Mouse (Mus musculus) liver, embryonic 14.5 days (tissue): ENCODE results near the gene Ppp2r5d. TPM values are rescaled to one million over a fixed set of nuclear protein-coding genes. Genes with fewer than 3 reads are reported as not detected.

Source experiments
- ATAC-seq: fragments of 200-750 bp; cut with Nextera tagmentation; 2 replicates; pipeline ENCODE4 v1.8.0; 2017; ENCODE audit warnings: moderate number of reproducible peaks, mild to moderate bottlenecking, moderate library complexity; ENCODE audit not compliant: insufficient read depth
- DNase-seq, 3 experiments: peaks; one replicate each; pipeline ENCODE4 v3.0.0-alpha.2; 2012 to 2013; ENCODE audit warnings: low read depth in 3 of 3, low spot score in 3 of 3
- H3K27ac ChIP-seq: fragments of 300-500 bp; sonication (generic); 2 replicates; pipeline ENCODE4 v1.5.1; 2014; ENCODE audit warnings: moderate library complexity, mild to moderate bottlenecking, control low read depth, inconsistent platforms
- H3K27me3 ChIP-seq: fragments of 300-500 bp; sonication (generic); 2 replicates; pipeline ENCODE4 v1.6.1; 2014; ENCODE audit warnings: mild to moderate bottlenecking, low read length, moderate library complexity; ENCODE audit not compliant: control insufficient read depth, insufficient read depth
- H3K36me3 ChIP-seq: fragments of 300-500 bp; sonication (generic); replicated peaks from 2 replicates; pipeline ENCODE4 v1.6.1; 2014; ENCODE audit warnings: low read depth; ENCODE audit not compliant: control insufficient read depth, insufficient read depth
- H3K4me1 ChIP-seq, 2 experiments: fragments of 200-500 bp in 1 of 2; fragments of 300-500 bp in 1 of 2; sonication (generic) in 1 of 2; replicated peaks; 2 replicates each; pipeline ENCODE4 v1.6.1; 2012 to 2014; ENCODE audit warnings: antibody characterized with exemption in 1 of 2, inconsistent platforms in 1 of 2, low read length in 1 of 2; ENCODE audit not compliant: control insufficient read depth in 2 of 2, insufficient read depth in 2 of 2
- H3K4me2 ChIP-seq: fragments of 300-500 bp; sonication (generic); 2 replicates; pipeline ENCODE4 v1.6.1; 2014; ENCODE audit warnings: low read depth, mild to moderate bottlenecking, control low read depth, moderate library complexity
- H3K4me3 ChIP-seq, 2 experiments: fragments of 200-500 bp in 1 of 2; fragments of 300-500 bp in 1 of 2; sonication (generic) in 1 of 2; 2 replicates each; pipeline ENCODE4 v1.5.1; 2012 to 2014; ENCODE audit warnings: low read depth in 2 of 2, low read length in 2 of 2, mild to moderate bottlenecking in 2 of 2, control low read depth in 1 of 2, inconsistent platforms in 1 of 2, moderate library complexity in 1 of 2; ENCODE audit not compliant: insufficient read depth in 1 of 2
- H3K9ac ChIP-seq: fragments of 300-500 bp; sonication (generic); replicated peaks from 2 replicates; pipeline ENCODE4 v1.6.1; 2014; ENCODE audit warnings: mild to moderate bottlenecking, control low read depth, moderate library complexity
- H3K9me3 ChIP-seq: fragments of 300-500 bp; sonication (generic); 2 replicates; pipeline ENCODE4 v1.6.1; 2016; ENCODE audit warnings: low read length, mixed read lengths; ENCODE audit not compliant: control insufficient read depth
- CTCF ChIP-seq: IDR thresholded peaks from 2 replicates; pipeline ENCODE4 v1.5.1; 2016; ENCODE audit warnings: antibody characterized with exemption, low read depth, control low read depth
- EP300 ChIP-seq: IDR thresholded peaks from 2 replicates; pipeline ENCODE4 v1.6.1; 2016; ENCODE audit warnings: antibody characterized with exemption, low read depth
- WGBS: fragments of 180-500 bp; shearing (Covaris S2); extraction: QIAGEN DNeasy Blood & Tissue Kit; methylation state at CpG from one replicate; pipeline ENCODE4 v1.1.7; 2014; ENCODE audit not compliant: insufficient replicate concordance; 5-methylcytosine and 5-hydroxymethylcytosine counted together
- polyA plus RNA-seq, 2 experiments: library from polyadenylated mRNA; depleted of rRNA in 1 of 2; stranded (reverse) in 1 of 2; unstranded in 1 of 2; fragments of >200 nt; fragmentation: Nextera tagmentation in 1 of 2; extraction: Ambion mirVana in 1 of 2; gene quantifications; 2 replicates each; pipeline versions ENCODE4 v1.2.1 to v1.2.3; 2012 to 2014

The Ppp2r5d gene
- polyA plus RNA-seq, 2 experiments = 23.6 to 24.1 TPM

- H3K27me3 ChIP-seq = no peaks in the 10 kb centered on the region
- peak overlapping the region in 1 of 2 experiments; percentile 88; a peak in 2 of 4 replicates for H3K4me3 ChIP-seq
- no peak for ATAC-seq
- H3K9ac ChIP-seq = no peak overlapping the region
- H3K4me2 ChIP-seq = peak overlapping the region; percentile 99
- 78% methylated on average over 7 of the region's 7 CpGs for WGBS
- H3K4me1 ChIP-seq = peaks cover 22 to 33% of the 10 kb centered on the region in 2 experiments
- H3K36me3 ChIP-seq = no peaks in the 10 kb centered on the region; the same call in 1 of the 2 replicates
- TF ChIP-seq CTCF (no peak), EP300 (no peak)
- no peak for DNase-seq
- no peak overlapping the region for H3K27ac ChIP-seq
- no peaks in the 10 kb centered on the region for H3K9me3 ChIP-seq
Measured at GRCm38 (mm10) chr17:46647279-46647678, 57.6 kb downstream of the Ppp2r5d start.

DNA sequence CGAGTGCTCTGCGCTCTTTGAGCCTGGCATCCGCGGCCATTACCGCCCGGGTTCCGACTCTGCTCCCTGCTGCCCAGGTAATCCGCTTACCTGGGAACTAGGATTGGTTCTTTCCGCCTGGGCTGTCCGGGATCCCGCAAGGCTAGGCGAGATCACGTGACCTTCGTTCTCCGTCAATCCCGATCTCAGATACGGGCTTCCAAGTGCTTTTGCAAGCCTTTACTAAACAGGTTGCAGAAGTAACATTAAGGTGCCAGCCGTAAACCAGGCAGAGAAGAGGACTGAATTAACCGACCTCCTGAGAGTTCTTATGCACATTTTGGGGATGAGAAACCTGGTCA lies 58.6 kb downstream of the Ppp2r5d start:
- under 1% methylated on average over 19 of the region's 19 CpGs for whole genome bisulfite sequencing
- peak overlapping the region; percentile 99 for H3K4me2 ChIP-seq
- H3K27me3 ChIP-seq = no peaks in the 10 kb centered on the region
- DNase-seq (no peak), ATAC-seq (peak; percentile 45; the same call in 1 of the 2 replicates)
- peak overlapping the region; percentile 35 for H3K27ac ChIP-seq
- no peak for TF ChIP-seq CTCF
- TF ChIP-seq EP300 = no peak
- peaks cover 17 to 27% of the 10 kb centered on the region in 2 experiments for H3K4me1 ChIP-seq
- no peaks in the 10 kb centered on the region; the same call in 1 of the 2 replicates for H3K36me3 ChIP-seq
- H3K9ac ChIP-seq = peak overlapping the region; percentile 71
- peak overlapping the region; percentile 88 to 95 for H3K4me3 ChIP-seq
- no peaks in the 10 kb centered on the region for H3K9me3 ChIP-seq

DNA sequence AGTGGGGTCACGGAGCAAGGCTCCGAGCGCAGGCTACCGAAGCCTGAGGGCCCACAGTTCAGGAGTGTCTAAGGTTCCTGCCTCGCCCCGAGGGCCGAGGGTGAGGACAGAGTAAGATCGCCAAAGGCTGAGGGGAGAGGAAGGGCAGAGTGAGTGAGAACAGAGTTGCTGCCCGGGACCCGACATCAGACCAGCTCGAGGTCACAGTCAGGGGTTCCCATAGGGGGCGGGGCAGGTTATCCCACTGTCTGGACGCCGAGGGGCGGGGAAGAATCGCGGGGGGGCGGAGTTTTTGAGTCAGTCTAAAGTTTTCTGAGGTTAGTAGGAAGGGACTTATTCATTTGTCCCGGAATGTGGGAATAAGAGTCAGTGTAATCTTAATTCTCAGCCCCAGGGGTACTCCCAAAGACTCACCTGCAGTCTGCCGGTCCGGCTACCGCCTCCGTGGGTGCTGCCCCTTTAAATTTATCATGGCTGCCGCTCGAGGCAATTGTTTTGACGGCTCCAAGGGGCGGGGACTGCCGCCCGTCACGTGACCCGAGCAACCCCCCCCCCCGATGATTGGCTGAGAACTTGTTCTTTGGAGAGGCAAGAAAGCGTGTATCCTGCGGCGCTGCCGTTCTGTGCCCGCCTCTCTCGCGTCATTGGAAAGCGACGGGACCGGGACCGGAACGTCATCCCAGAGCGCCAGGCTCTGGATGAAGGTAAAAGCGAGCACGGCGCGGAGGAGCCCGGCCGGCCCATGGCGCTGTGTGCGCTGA lies 59.2 kb downstream of the Ppp2r5d start, which contains the start of the genes Klc4 and Mrpl2:
Gene Klc4 (minus strand): TSS at position 462 of the 761 bp plus-strand sequence.
Gene Mrpl2 (plus strand): TSS at position 669 of the 761 bp plus-strand sequence.
- under 1% methylated on average over 53 of the region's 53 CpGs for WGBS
- peak within 1 kb of the TSS; percentile 88 to 95 for H3K4me3 ChIP-seq
- H3K9ac ChIP-seq = peak within 1 kb of the TSS; percentile 71
- H3K36me3 ChIP-seq = no peaks in the 10 kb centered on the region; the same call in 1 of the 2 replicates
- TF ChIP-seq EP300 = no peak
- no peak for TF ChIP-seq CTCF
- no peaks in the 10 kb centered on the region for H3K27me3 ChIP-seq
- DNase-seq = peak; percentile 97 to 98 (median 97)
- H3K9me3 ChIP-seq = no peaks in the 10 kb centered on the region
- ATAC-seq = peak; percentile 81
- H3K4me2 ChIP-seq = peak within 1 kb of the TSS; percentile 99
- H3K4me1 ChIP-seq = peaks cover 12 to 21% of the 10 kb centered on the region in 2 experiments
- peak within 1 kb of the TSS; percentile 65 for H3K27ac ChIP-seq

- TF ChIP-seq CTCF = no peak
- no peak for TF ChIP-seq EP300
- WGBS = 9% methylated on average over 11 of the region's 11 CpGs
- peaks cover 12 to 19% of the 10 kb centered on the region in 2 experiments for H3K4me1 ChIP-seq
- no peak for ATAC-seq
- peak overlapping the region; percentile 65 for H3K27ac ChIP-seq
- H3K9ac ChIP-seq = peak overlapping the region; percentile 46
- peak overlapping the region; percentile 99 for H3K4me2 ChIP-seq
- peak overlapping the region; percentile 85 to 88 for H3K4me3 ChIP-seq
- peak in 1 of 3 experiments; percentile 22 for DNase-seq
- no peaks in the 10 kb centered on the region for H3K27me3 ChIP-seq
- no peaks in the 10 kb centered on the region; the same call in 1 of the 2 replicates for H3K36me3 ChIP-seq
- no peaks in the 10 kb centered on the region for H3K9me3 ChIP-seq
Measured at GRCm38 (mm10) chr17:46644916-46645475, 59.9 kb downstream of the Ppp2r5d start.
